Mouse (Mus musculus): ENCODE data around the gene Nlrc4. TPM values are rescaled to one million over a fixed set of nuclear protein-coding genes. Genes with fewer than 3 reads are reported as not detected.

Gene Nlrc4
- total and polyA plus RNA-seq, 2 experiments from 2014 or later: 0.16 to 0.30 TPM

GRCm38 (mm10) chr17:74440486-74440885 is 18.5 kb downstream of the Nlrc4 start:
- Histone ChIP-seq H3K4me1 (ENCODE audit: insufficient read depth, low read length) (no peaks in the 10 kb centered on the region), H3K27ac (ENCODE audit: low read depth, low read length) (no peak overlapping the region), H3K9me3 (ENCODE audit: low read length) (no peaks in the 10 kb centered on the region), H3K9ac (replicated peaks; ENCODE audit: low read length, poor library complexity, severe bottlenecking) (no peak overlapping the region), H3K4me2 (ENCODE audit: low read depth, low read length, poor library complexity, severe bottlenecking) (no peak overlapping the region), H3K4me3 (ENCODE audit: low read depth, low read length) (no peak overlapping the region), H3K27me3 (ENCODE audit: insufficient read depth, low read length) (no peaks in the 10 kb centered on the region), H3K36me3 (ENCODE audit: insufficient read depth, low read length) (no peaks in the 10 kb centered on the region)
- WGBS: 78% methylated on average over 5 of the region's 5 CpGs
- DNase-seq (ENCODE audit: low spot score) (no peak), ATAC-seq (ENCODE audit: low FRiP score) (no peak)
- no peak for TF ChIP-seq CTCF (IDR thresholded peaks at IDR 0.05)

GRCm38 (mm10) chr17:74437762-74438161 is 21.2 kb downstream of the Nlrc4 start:
- Histone ChIP-seq H3K4me2 (ENCODE audit: low read depth, low read length, poor library complexity, severe bottlenecking) (no peak overlapping the region), H3K36me3 (ENCODE audit: insufficient read depth, low read length) (no peaks in the 10 kb centered on the region), H3K4me1 (ENCODE audit: insufficient read depth, low read length) (no peaks in the 10 kb centered on the region), H3K27ac (ENCODE audit: low read depth, low read length) (no peak overlapping the region), H3K4me3 (ENCODE audit: low read depth, low read length) (no peak overlapping the region), H3K9me3 (ENCODE audit: low read length) (no peaks in the 10 kb centered on the region), H3K9ac (replicated peaks; ENCODE audit: low read length, poor library complexity, severe bottlenecking) (no peak overlapping the region), H3K27me3 (ENCODE audit: insufficient read depth, low read length) (no peaks in the 10 kb centered on the region)
- DNase-seq (ENCODE audit: low spot score) (no peak), ATAC-seq (ENCODE audit: low FRiP score) (no peak)
- WGBS: 91% methylated on average over 9 of the region's 9 CpGs
- TF ChIP-seq CTCF (IDR thresholded peaks at IDR 0.05): no peak

GRCm38 (mm10) chr17:74432631-74433030 is 26.3 kb downstream of the Nlrc4 start:
- Histone ChIP-seq H3K36me3 (ENCODE audit: insufficient read depth, low read length) (no peaks in the 10 kb centered on the region; the same call in 1 of the 2 replicates), H3K9me3 (ENCODE audit: low read length) (no peaks in the 10 kb centered on the region), H3K4me2 (ENCODE audit: low read depth, low read length, poor library complexity, severe bottlenecking) (no peak overlapping the region), H3K4me3 (ENCODE audit: low read depth, low read length) (no peak overlapping the region), H3K4me1 (ENCODE audit: insufficient read depth, low read length) (no peaks in the 10 kb centered on the region), H3K9ac (replicated peaks; ENCODE audit: low read length, poor library complexity, severe bottlenecking) (no peak overlapping the region), H3K27ac (ENCODE audit: low read depth, low read length) (no peak overlapping the region), H3K27me3 (ENCODE audit: insufficient read depth, low read length) (no peaks in the 10 kb centered on the region)
- WGBS: 83% methylated on average over 5 of the region's 5 CpGs
- TF ChIP-seq CTCF (IDR thresholded peaks at IDR 0.05): no peak
- DNase-seq (ENCODE audit: low spot score) (no peak), ATAC-seq (ENCODE audit: low FRiP score) (no peak)

GRCm38 (mm10) chr17:74431481-74431880 is 27.5 kb downstream of the Nlrc4 start:
- Histone ChIP-seq H3K4me1 (ENCODE audit: insufficient read depth, low read length) (no peaks in the 10 kb centered on the region), H3K9me3 (ENCODE audit: low read length) (no peaks in the 10 kb centered on the region), H3K27ac (ENCODE audit: low read depth, low read length) (no peak overlapping the region), H3K4me2 (ENCODE audit: low read depth, low read length, poor library complexity, severe bottlenecking) (no peak overlapping the region), H3K4me3 (ENCODE audit: low read depth, low read length) (no peak overlapping the region), H3K9ac (replicated peaks; ENCODE audit: low read length, poor library complexity, severe bottlenecking) (no peak overlapping the region), H3K27me3 (ENCODE audit: insufficient read depth, low read length) (no peaks in the 10 kb centered on the region), H3K36me3 (ENCODE audit: insufficient read depth, low read length) (peaks cover 11% of the 10 kb centered on the region)
- TF ChIP-seq CTCF (IDR thresholded peaks at IDR 0.05): 0 out of 2 replicates have a peak, but pooled peaks have one; percentile 12
- ATAC-seq (ENCODE audit: low FRiP score): no peak
- WGBS: 71% methylated on average over 13 of the region's 13 CpGs
- DNase-seq (ENCODE audit: low spot score): peak; percentile 15

GRCm38 (mm10) chr17:74430074-74430473 is 28.9 kb downstream of the Nlrc4 start:
- 90% methylated on average over 8 of the region's 8 CpGs for WGBS
- Histone ChIP-seq H3K4me3 (ENCODE audit: low read depth, low read length) (no peak overlapping the region), H3K4me2 (ENCODE audit: low read depth, low read length, poor library complexity, severe bottlenecking) (no peak overlapping the region), H3K9ac (replicated peaks; ENCODE audit: low read length, poor library complexity, severe bottlenecking) (no peak overlapping the region), H3K27me3 (ENCODE audit: insufficient read depth, low read length) (no peaks in the 10 kb centered on the region), H3K9me3 (ENCODE audit: low read length) (no peaks in the 10 kb centered on the region), H3K27ac (ENCODE audit: low read depth, low read length) (no peak overlapping the region), H3K36me3 (ENCODE audit: insufficient read depth, low read length) (peaks cover 11% of the 10 kb centered on the region), H3K4me1 (ENCODE audit: insufficient read depth, low read length) (no peaks in the 10 kb centered on the region)
- ATAC-seq (ENCODE audit: low FRiP score) (no peak), DNase-seq (ENCODE audit: low spot score) (no peak)
- no peak for TF ChIP-seq CTCF (IDR thresholded peaks at IDR 0.05)

GRCm38 (mm10) chr17:74424401-74425005 is 34.4 kb downstream of the Nlrc4 start:
- Histone ChIP-seq H3K36me3 (ENCODE audit: insufficient read depth, low read length) (peaks cover 24% of the 10 kb centered on the region), H3K4me3 (ENCODE audit: low read depth, low read length) (no peak overlapping the region), H3K9me3 (ENCODE audit: low read length) (no peaks in the 10 kb centered on the region), H3K27ac (ENCODE audit: low read depth, low read length) (no peak overlapping the region), H3K27me3 (ENCODE audit: insufficient read depth, low read length) (no peaks in the 10 kb centered on the region), H3K4me1 (ENCODE audit: insufficient read depth, low read length) (no peaks in the 10 kb centered on the region), H3K4me2 (ENCODE audit: low read depth, low read length, poor library complexity, severe bottlenecking) (no peak overlapping the region), H3K9ac (replicated peaks; ENCODE audit: low read length, poor library complexity, severe bottlenecking) (no peak overlapping the region)
- peak; percentile 85 for DNase-seq (ENCODE audit: low spot score)
- WGBS: 42% methylated on average over 12 of the region's 12 CpGs
- TF ChIP-seq CTCF (IDR thresholded peaks at IDR 0.05): peak; percentile 18; the same call in 1 of the 2 replicates
- ATAC-seq (ENCODE audit: low FRiP score): peak; percentile 58; the same call in 1 of the 2 replicates

Data from midbrain, postnatal 0 days (tissue).